Mouse (Mus musculus) forebrain, embryonic 11.5 days (tissue): ENCODE data around the gene Hspa5. TPM values are rescaled to one million over a fixed set of nuclear protein-coding genes. Genes with fewer than 3 reads are reported as not detected.
"Not testable (repeated sequence)": the region's sequence is repeated elsewhere in the genome, so short reads cannot be mapped to it uniquely, and the experiment has no call there.

Source experiments
- ATAC-seq: fragments of 200-750 bp; cut with Nextera tagmentation; replicated peaks from 2 replicates; pipeline ENCODE4 v1.8.0; 2017; ENCODE audit warnings: moderate TSS enrichment; ENCODE audit not compliant: low FRiP score
- DNase-seq: peaks from one replicate; pipeline ENCODE4 v3.0.0-alpha.2; 2017; ENCODE audit warnings: low spot score
- H3K27ac ChIP-seq: fragments of 300-500 bp; sonication (generic); 2 replicates; pipeline ENCODE4 v1.5.1; 2014; ENCODE audit warnings: low read depth, low read length
- H3K27me3 ChIP-seq: fragments of 300-500 bp; sonication (generic); 2 replicates; pipeline ENCODE4 v1.6.1; 2014; ENCODE audit warnings: mild to moderate bottlenecking, low read length, mixed read lengths; ENCODE audit not compliant: control insufficient read depth, insufficient read depth
- H3K36me3 ChIP-seq: fragments of 300-500 bp; sonication (generic); 2 replicates; pipeline ENCODE4 v1.6.1; 2014; ENCODE audit warnings: mild to moderate bottlenecking, low read length, moderate library complexity, mixed read lengths; ENCODE audit not compliant: control insufficient read depth, insufficient read depth
- H3K4me1 ChIP-seq: fragments of 300-500 bp; sonication (generic); replicated peaks from 2 replicates; pipeline ENCODE4 v1.6.1; 2014; ENCODE audit warnings: low read length, mixed read lengths; ENCODE audit not compliant: control insufficient read depth, insufficient read depth
- H3K4me2 ChIP-seq: fragments of 300-500 bp; sonication (generic); 2 replicates; pipeline ENCODE4 v1.6.1; 2014; ENCODE audit warnings: low read depth, mild to moderate bottlenecking, low read length, moderate library complexity, mixed read lengths; ENCODE audit not compliant: severe bottlenecking
- H3K4me3 ChIP-seq: fragments of 300-500 bp; sonication (generic); 2 replicates; pipeline ENCODE4 v1.5.1; 2014; ENCODE audit warnings: low read depth, low read length
- H3K9ac ChIP-seq: fragments of 300-500 bp; sonication (generic); 2 replicates; pipeline ENCODE4 v1.6.1; 2014; ENCODE audit warnings: low read length
- H3K9me3 ChIP-seq: fragments of 300-500 bp; sonication (generic); 2 replicates; pipeline ENCODE4 v1.6.1; 2016; ENCODE audit warnings: low read length, mixed read lengths; ENCODE audit not compliant: control insufficient read depth
- WGBS: fragments of 180-500 bp; shearing (Covaris S2); extraction: QIAGEN DNeasy Blood & Tissue Kit; methylation state at CpG from one replicate; pipeline ENCODE4 v1.1.7; 2014; 5-methylcytosine and 5-hydroxymethylcytosine counted together
- polyA plus RNA-seq: library from polyadenylated mRNA; unstranded; fragments of >200 nt; fragmentation: Nextera tagmentation; extraction: Ambion mirVana; gene quantifications from 2 replicates; pipeline ENCODE4 v1.2.1, GENCODE M21; 2014

The Hspa5 gene
- polyA plus RNA-seq, 1 experiment from 2014 or later: 789 TPM

DNA sequence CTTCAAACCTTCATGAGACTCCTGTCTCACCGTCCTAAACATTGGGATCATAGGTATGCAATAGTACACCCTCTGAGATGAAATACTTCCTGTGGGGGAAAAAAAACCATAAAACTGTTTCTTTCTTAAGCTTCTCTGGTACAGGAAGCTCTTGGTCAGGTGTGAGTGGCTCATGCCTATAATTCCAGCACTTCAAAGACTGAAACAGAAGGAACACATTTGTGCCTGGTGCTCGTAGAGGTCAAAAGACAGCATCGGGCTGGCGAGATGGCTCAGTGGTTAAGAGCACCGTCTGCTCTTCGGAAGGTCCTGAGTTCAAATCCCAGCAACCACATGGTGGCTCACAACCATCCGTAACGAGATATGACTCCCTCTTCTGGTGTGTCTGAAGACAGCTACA is 27.3 kb upstream of the Hspa5 start:
- Histone ChIP-seq H3K4me3 (no peak overlapping the region), H3K9ac (no peak overlapping the region), H3K4me1 (no peaks in the 10 kb centered on the region), H3K27ac (no peak overlapping the region), H3K36me3 (no peaks in the 10 kb centered on the region), H3K9me3 (no peaks in the 10 kb centered on the region), H3K4me2 (no peak overlapping the region), H3K27me3 (no peaks in the 10 kb centered on the region)
- ATAC-seq (no peak), DNase-seq (no peak)
- 92% methylated on average over 8 of the region's 8 CpGs for WGBS

DNA sequence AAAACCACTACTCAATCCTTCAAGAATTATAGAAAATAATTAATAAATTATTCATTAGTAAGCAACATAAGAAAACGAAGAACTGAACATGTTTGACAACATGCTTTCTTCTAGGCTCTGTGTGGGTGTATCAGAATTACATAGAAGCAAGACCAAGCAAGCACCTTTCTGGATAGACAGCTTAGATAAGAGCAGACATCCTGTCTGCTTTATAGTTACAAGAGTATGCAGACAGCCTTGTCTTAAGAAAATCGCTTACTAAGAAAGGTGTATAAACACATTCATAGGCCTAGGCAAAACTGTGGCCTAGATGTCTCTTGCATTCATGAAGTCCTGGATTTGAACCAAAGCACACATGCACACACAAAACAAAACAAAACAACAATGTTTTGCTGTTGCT is 26.1 kb upstream of the Hspa5 start:
- ATAC-seq (no peak), DNase-seq (no peak)
- no peak overlapping the region for H3K9ac ChIP-seq
- 96% methylated on average over 2 of the region's 2 CpGs for WGBS
- no peaks in the 10 kb centered on the region for H3K27me3 ChIP-seq
- H3K4me2 ChIP-seq: no peak overlapping the region
- no peaks in the 10 kb centered on the region for H3K4me1 ChIP-seq
- H3K9me3 ChIP-seq: no peaks in the 10 kb centered on the region
- no peaks in the 10 kb centered on the region for H3K36me3 ChIP-seq
- no peak overlapping the region for H3K27ac ChIP-seq
- H3K4me3 ChIP-seq: no peak overlapping the region

DNA sequence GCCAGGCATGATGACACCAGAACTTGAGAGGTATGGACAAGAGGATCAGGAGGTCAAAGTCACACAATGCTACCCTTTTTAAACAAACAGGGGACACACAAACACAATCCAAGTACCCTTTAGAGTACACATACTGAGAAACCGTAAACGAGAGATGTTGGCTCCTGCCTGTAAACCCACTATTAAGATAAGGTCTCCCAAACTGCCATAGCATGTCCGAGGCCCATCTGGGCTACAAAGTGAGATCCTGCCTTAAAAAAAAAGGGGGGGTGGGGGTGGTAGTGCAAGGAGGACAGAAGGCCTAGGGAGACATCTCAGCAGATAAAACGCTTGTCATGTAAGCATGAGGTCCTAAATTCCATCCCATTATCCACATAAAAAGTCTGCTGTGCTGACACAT is 23.3 kb upstream of the Hspa5 start:
- ATAC-seq: no peak
- H3K27me3 ChIP-seq: no peaks in the 10 kb centered on the region
- no peak for DNase-seq
- H3K36me3 ChIP-seq: no peaks in the 10 kb centered on the region
- WGBS: 95% methylated on average over 4 of the region's 4 CpGs
- H3K4me2 ChIP-seq: no peak overlapping the region
- no peaks in the 10 kb centered on the region for H3K4me1 ChIP-seq
- no peak overlapping the region for H3K4me3 ChIP-seq
- no peaks in the 10 kb centered on the region for H3K9me3 ChIP-seq
- H3K27ac ChIP-seq: no peak overlapping the region
- no peak overlapping the region for H3K9ac ChIP-seq

DNA sequence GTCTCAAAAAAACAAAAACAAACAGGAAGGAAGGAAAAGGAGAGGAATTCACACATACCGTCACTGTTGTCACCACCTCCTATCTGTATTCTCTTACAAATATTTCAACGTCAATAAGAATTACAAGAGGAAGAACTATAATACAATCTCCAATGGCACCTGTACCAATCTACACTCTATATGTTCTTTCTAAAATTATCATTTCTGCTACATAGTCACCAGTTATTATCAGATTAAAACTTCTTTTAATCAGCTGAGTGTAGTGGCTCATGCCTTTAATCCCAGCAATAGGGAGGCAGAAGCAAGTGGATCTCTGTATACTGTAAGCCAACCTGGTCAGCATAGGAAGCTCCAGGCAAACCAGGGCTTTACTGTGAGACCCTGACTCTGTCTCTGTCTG is 21.5 kb upstream of the Hspa5 start:
- no peak for ATAC-seq
- H3K4me2 ChIP-seq: no peak overlapping the region
- H3K27ac ChIP-seq: no peak overlapping the region
- H3K27me3 ChIP-seq: no peaks in the 10 kb centered on the region
- H3K36me3 ChIP-seq: no peaks in the 10 kb centered on the region
- no peak overlapping the region for H3K9ac ChIP-seq
- H3K4me3 ChIP-seq: no peak overlapping the region
- no peak for DNase-seq
- 0 out of 2 replicates have a peak, but pooled peaks cover 1% of the 10 kb centered on the region for H3K4me1 ChIP-seq
- no peaks in the 10 kb centered on the region for H3K9me3 ChIP-seq
- 81% methylated on average over 2 of the region's 2 CpGs for WGBS

DNA sequence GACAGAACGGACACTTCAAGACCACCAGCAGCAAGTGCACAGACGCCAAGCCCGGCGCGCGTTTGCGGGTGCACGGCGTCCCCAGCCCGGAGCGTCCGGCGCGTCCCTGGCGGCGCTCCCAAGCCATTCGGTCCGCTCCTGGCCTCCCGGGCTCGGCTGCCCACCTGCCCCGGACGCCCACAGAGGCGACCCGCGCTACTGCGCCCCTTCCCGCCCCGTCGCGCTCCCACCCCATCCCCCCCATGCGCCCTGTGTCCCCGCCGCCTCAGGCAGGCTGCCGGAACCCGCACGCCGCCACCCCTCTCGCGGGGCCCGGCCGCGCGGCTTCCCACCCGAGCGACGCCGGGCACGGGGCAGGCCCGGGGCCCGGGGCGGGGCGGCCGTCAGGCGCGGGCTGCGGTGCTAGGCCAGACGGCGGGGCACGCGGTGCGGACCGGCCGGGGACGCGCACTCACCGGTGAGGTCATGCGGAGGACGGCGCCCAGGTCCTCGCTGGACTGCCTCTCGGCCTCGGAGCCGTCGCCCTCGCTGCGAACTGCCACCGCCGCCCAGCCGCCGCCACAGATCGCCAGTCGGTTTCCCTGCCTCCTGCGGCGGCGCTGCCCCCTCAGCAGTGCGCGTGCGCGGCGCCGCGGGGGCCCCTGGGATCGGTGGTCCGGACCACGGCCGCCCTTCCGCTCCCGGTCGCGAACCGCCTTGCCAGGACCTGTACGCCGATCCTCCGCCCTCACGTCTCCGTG is 17.8 kb upstream of the Hspa5 start:
- no peaks in the 10 kb centered on the region for H3K27me3 ChIP-seq
- H3K27ac ChIP-seq: peak overlapping the region; percentile 87
- WGBS: under 1% methylated on average over 80 of the region's 106 CpGs
- peak overlapping the region; percentile 93 for H3K9ac ChIP-seq
- peak overlapping the region; percentile 57 for H3K4me2 ChIP-seq
- DNase-seq (peak; percentile 94), ATAC-seq (peak; percentile 96)
- peak overlapping the region; percentile 99 for H3K4me3 ChIP-seq
- no peaks in the 10 kb centered on the region for H3K36me3 ChIP-seq
- 0 out of 2 replicates have a peak, but pooled peaks cover 2% of the 10 kb centered on the region for H3K4me1 ChIP-seq
- H3K9me3 ChIP-seq: no peaks in the 10 kb centered on the region

DNA sequence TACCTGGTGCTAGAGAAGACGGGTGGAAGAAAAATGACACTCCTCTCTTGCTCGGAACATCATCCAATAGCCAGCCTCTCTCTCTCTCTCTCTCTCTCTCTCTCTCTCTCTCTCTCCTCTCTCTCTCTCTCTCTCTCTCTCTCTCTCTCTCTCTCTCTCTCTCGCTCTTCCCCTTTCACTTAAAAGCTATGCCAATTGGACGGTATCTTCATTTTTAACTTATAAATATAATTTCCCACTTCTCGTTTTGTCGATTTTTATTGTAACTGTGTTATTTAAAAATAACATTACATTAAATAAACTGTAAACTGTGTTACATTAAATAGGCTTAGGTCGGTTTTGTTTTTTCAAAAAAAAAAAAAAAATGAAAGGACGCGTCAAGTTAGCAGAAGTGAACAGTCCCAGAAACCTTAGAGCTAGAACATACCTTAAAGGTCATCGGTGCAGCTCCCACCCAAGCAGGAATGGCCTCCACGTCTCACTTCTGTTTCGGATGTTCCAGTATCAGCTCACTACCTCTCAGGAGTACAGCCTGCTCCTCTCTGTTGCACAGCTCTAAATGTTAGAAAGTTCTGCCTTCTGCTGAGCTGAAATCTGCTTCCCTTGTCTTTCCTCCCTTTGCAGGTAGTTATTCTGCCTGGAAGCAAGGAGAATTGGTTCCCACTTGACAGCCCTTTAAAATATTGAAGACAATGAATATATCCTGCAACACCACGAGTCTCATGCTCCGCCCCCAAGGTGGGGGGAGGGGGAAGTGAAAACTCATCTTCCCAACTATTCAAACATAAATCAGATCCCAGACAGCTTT is 17.0 kb upstream of the Hspa5 start, which contains the start of gene Gapvd1:
Gapvd1 (minus strand) TSS at position 682 of the 808 bp plus-strand sequence.
- ATAC-seq: no peak
- WGBS: 1% methylated on average over 14 of the region's 14 CpGs

DNA sequence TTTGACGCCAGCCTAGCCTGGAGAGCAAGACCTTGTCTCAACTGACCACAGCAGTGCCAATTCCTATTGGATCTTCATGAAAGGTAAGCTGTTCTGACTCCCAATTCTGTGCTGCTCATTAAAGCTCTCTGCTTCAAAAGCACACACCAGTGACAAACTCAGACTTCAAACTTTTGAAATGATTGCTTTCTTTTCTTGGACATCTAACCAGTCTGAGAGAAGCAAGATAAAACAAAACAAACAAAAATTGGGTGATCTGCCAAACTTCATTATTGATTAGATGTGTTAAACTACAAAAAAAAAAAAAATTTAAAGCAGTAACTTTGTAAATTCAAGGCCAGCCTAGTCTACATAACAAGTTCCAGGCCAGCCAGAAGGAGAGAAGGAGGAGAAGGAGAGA is 14.4 kb upstream of the Hspa5 start:
- no peak overlapping the region for H3K9ac ChIP-seq
- no peak for DNase-seq

More for the DNA sequence above, 17.0 kb upstream of the Hspa5 start, which contains the start of gene Gapvd1:
- no peaks in the 10 kb centered on the region for H3K27me3 ChIP-seq
- H3K4me1 ChIP-seq: 0 out of 2 replicates have a peak, but pooled peaks cover 2% of the 10 kb centered on the region
- no peaks in the 10 kb centered on the region for H3K36me3 ChIP-seq
- H3K4me2 ChIP-seq: peak within 1 kb of the TSS; percentile 57
- peak within 1 kb of the TSS; percentile 99 for H3K4me3 ChIP-seq
- peak within 1 kb of the TSS; percentile 87 for H3K27ac ChIP-seq
- peak within 1 kb of the TSS; percentile 93 for H3K9ac ChIP-seq
- peak; percentile 59 for DNase-seq
- H3K9me3 ChIP-seq: no peaks in the 10 kb centered on the region

DNA sequence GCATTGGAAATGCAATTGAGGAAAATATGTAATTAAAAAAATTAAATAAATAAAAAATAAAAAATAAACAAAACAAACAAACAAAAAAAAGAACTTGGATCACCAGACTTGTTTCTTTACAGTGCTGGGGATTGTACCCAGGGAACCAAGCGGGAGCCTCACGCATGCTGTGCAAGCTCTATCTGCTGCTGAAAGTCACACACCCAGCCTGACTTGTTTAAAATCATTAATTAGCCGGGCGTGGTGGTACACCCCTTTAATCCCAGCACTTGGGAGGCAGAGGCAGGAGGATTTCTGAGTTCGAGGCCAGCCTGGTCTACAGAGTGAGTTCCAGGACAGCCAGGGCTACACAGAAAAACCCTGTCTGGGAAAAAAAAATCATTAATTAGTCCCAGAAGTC is 10.5 kb upstream of the Hspa5 start:
- DNase-seq, H3K36me3 ChIP-seq, H3K9me3 ChIP-seq, H3K4me2 ChIP-seq, H3K4me3 ChIP-seq, H3K9ac ChIP-seq, H3K27ac ChIP-seq, ATAC-seq, H3K27me3 ChIP-seq, H3K4me1 ChIP-seq: not testable (repeated sequence)
- WGBS: 85% methylated on average over 5 of the region's 5 CpGs

More for the DNA sequence above, 14.4 kb upstream of the Hspa5 start:
- ATAC-seq: no peak
- Histone ChIP-seq H3K27me3 (no peaks in the 10 kb centered on the region), H3K4me1 (0 out of 2 replicates have a peak, but pooled peaks cover 2% of the 10 kb centered on the region), H3K27ac (no peak overlapping the region), H3K9me3 (no peaks in the 10 kb centered on the region), H3K4me2 (no peak overlapping the region), H3K4me3 (no peak overlapping the region), H3K36me3 (no peaks in the 10 kb centered on the region)
- 57% methylated on average over 1 of the region's 1 CpGs for WGBS
